Mouse (Mus musculus): Measurements from ENCODE around the gene Abi1.
A peak's percentile ranks its signal among the peaks of the same experiment; 100 is the strongest.
"Not testable (repeated sequence)": the region's sequence is repeated elsewhere in the genome, so short reads cannot be mapped to it uniquely, and the experiment has no call there.

Gene Abi1

GRCm38 (mm10) chr2:22962970-22963369, 77.1 kb downstream of the Abi1 start:
- no peak for DNase-seq (ENCODE audit: low spot score in 2 of 2)

GRCm38 (mm10) chr2:22962242-22962641, 77.8 kb downstream of the Abi1 start:
- DNase-seq (ENCODE audit: low spot score in 2 of 2) = no peak

- no peak for DNase-seq (ENCODE audit: low spot score in 2 of 2)
These were observed 78.4 kb downstream of the Abi1 start for GRCm38 (mm10) chr2:22961681-22962080.

- DNase-seq (ENCODE audit: low spot score in 2 of 2) = no peak
These were observed 82.6 kb downstream of the Abi1 start for GRCm38 (mm10) chr2:22957415-22957814.

GRCm38 (mm10) chr2:22955914-22956313, 84.1 kb downstream of the Abi1 start:
- DNase-seq (ENCODE audit: low spot score in 2 of 2) = no peak

- DNase-seq (ENCODE audit: low spot score in 2 of 2) = no peak
These were observed 85.8 kb downstream of the Abi1 start for GRCm38 (mm10) chr2:22954278-22954677.

GRCm38 (mm10) chr2:22949956-22950355, 90.1 kb downstream of the Abi1 start:
- DNase-seq (ENCODE audit: low spot score in 2 of 2) = no peak

- DNase-seq (ENCODE audit: low spot score in 2 of 2) = no peak
These were observed 106.5 kb downstream of the Abi1 start for GRCm38 (mm10) chr2:22933556-22933955.

- DNase-seq (ENCODE audit: low spot score in 2 of 2) = no peak
These were observed 111.8 kb downstream of the Abi1 start for GRCm38 (mm10) chr2:22928259-22928658.

GRCm38 (mm10) chr2:22925911-22926310, 114.1 kb downstream of the Abi1 start:
- not testable (repeated sequence) for DNase-seq (ENCODE audit: low spot score in 2 of 2)

GRCm38 (mm10) chr2:22918651-22919050, 121.4 kb downstream of the Abi1 start:
- DNase-seq (ENCODE audit: low spot score in 2 of 2) = no peak

- no peak for DNase-seq (ENCODE audit: low spot score in 2 of 2)
These were observed 125.6 kb downstream of the Abi1 start for GRCm38 (mm10) chr2:22914421-22914820.

GRCm38 (mm10) chr2:22903947-22904346, 136.1 kb downstream of the Abi1 start:
- DNase-seq (ENCODE audit: low spot score in 2 of 2) = no peak

- DNase-seq (ENCODE audit: low spot score in 2 of 2) = peak; percentile 75 to 90
These were observed 144.5 kb downstream of the Abi1 start, which contains the start of gene Pdss1 for GRCm38 (mm10) chr2:22895282-22896273. Gene Pdss1, plus strand, starts transcription at chr2:22895522.

GRCm38 (mm10) chr2:22894932-22895281, 145.1 kb downstream of the Abi1 start:
- DNase-seq (ENCODE audit: low spot score in 2 of 2) = no peak
